Mouse (Mus musculus) limb, embryonic 14.5 days (tissue): ENCODE measurements around the gene Mcts2. TPM values are rescaled to one million over a fixed set of nuclear protein-coding genes. Genes with fewer than 3 reads are reported as not detected.

Source experiments
- ATAC-seq: fragments of 200-750 bp; cut with Nextera tagmentation; 2 replicates; pipeline ENCODE4 v1.8.0; 2017; ENCODE audit warnings: low read depth, moderate number of reproducible peaks, moderate TSS enrichment; ENCODE audit not compliant: low FRiP score
- DNase-seq: peaks from one replicate; pipeline ENCODE4 v3.0.0-alpha.2; 2015; ENCODE audit warnings: low spot score
- H3K27ac ChIP-seq: fragments of 300-500 bp; sonication (generic); replicated peaks from 2 replicates; pipeline ENCODE4 v1.5.1; 2014; ENCODE audit warnings: low read depth, mild to moderate bottlenecking, low read length, moderate library complexity, mixed read lengths
- H3K27me3 ChIP-seq: fragments of 300-500 bp; sonication (generic); 2 replicates; pipeline ENCODE4 v1.6.1; 2014; ENCODE audit warnings: low read length, mixed read lengths; ENCODE audit not compliant: control insufficient read depth, insufficient read depth
- H3K36me3 ChIP-seq: fragments of 300-500 bp; sonication (generic); 2 replicates; pipeline ENCODE4 v1.6.1; 2014; ENCODE audit warnings: mild to moderate bottlenecking, low read length, moderate library complexity, mixed read lengths; ENCODE audit not compliant: control insufficient read depth, insufficient read depth
- H3K4me1 ChIP-seq: fragments of 300-500 bp; sonication (generic); 2 replicates; pipeline ENCODE4 v1.6.1; 2014; ENCODE audit warnings: antibody characterized with exemption, low read length, mixed read lengths; ENCODE audit not compliant: control insufficient read depth, insufficient read depth
- H3K4me2 ChIP-seq: fragments of 300-500 bp; sonication (generic); replicated peaks from 2 replicates; pipeline ENCODE4 v1.6.1; 2014; ENCODE audit warnings: low read depth, mild to moderate bottlenecking, low read length, moderate library complexity; ENCODE audit not compliant: severe bottlenecking
- H3K4me3 ChIP-seq: fragments of 300-500 bp; sonication (generic); replicated peaks from 2 replicates; pipeline ENCODE4 v1.5.1; 2014; ENCODE audit warnings: low read length
- H3K9ac ChIP-seq: fragments of 300-500 bp; sonication (generic); 2 replicates; pipeline ENCODE4 v1.6.1; 2014; ENCODE audit warnings: mild to moderate bottlenecking, low read depth, low read length, moderate library complexity; ENCODE audit not compliant: severe bottlenecking
- H3K9me3 ChIP-seq: fragments of 300-500 bp; sonication (generic); 2 replicates; pipeline ENCODE4 v1.6.1; 2016; ENCODE audit warnings: low read length; ENCODE audit not compliant: control insufficient read depth
- POLR2A ChIP-seq: fragments of 200-500 bp; IDR thresholded peaks from 2 replicates; pipeline ENCODE4 v1.8.0; 2012; ENCODE audit warnings: inconsistent platforms, mild to moderate bottlenecking, moderate library complexity, borderline replicate concordance; ENCODE audit not compliant: insufficient read depth, insufficient read length; ENCODE audit errors: extremely low read depth
- WGBS: fragments of 180-500 bp; shearing (Covaris S2); extraction: QIAGEN DNeasy Blood & Tissue Kit; methylation state at CpG from one replicate; pipeline ENCODE4 v1.1.7; 2014; 5-methylcytosine and 5-hydroxymethylcytosine counted together
- polyA plus RNA-seq, 2 experiments: library from polyadenylated mRNA; depleted of rRNA in 1 of 2; stranded (reverse) in 1 of 2; unstranded in 1 of 2; fragments of >200 nt; fragmentation: Nextera tagmentation in 1 of 2; extraction: Ambion mirVana in 1 of 2; gene quantifications; 2 replicates each; pipeline versions ENCODE4 v1.2.1 to v1.2.3; 2012 to 2014

Gene Mcts2
- polyA plus RNA-seq, 2 experiments, result 18.6 to 27.2 TPM

DNA sequence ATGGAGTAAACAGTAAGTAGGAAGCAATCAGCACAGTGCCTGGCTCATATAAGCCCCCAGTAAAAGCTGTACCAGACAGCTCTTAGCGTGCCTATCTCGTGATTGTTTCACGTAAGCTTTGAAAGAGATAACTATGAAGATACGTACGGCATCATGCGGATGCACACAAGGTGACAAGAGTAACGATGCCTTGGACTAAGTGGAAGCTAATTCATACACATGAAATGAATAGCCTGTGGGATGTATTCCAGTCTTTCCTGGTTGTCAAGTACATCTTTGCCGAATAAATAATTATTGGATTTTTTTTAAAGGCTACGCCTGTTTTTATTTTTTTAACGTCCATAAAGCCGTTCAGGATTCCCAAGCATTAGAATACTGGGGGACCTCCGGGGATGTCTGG is 436 bp upstream of the Mcts2 start:
- no peak for DNase-seq
- H3K27ac ChIP-seq, result peak overlapping the region; percentile 26; the same call in 1 of the 2 replicates
- no peaks in the 10 kb centered on the region for H3K4me1 ChIP-seq
- no peaks in the 10 kb centered on the region; the same call in 1 of the 2 replicates for H3K9me3 ChIP-seq
- ATAC-seq, result no peak
- WGBS, result 59% methylated on average over 12 of the region's 12 CpGs
- H3K9ac ChIP-seq, result no peak overlapping the region
- peak overlapping the region; percentile 59 for H3K4me2 ChIP-seq
- H3K4me3 ChIP-seq, result peak overlapping the region; percentile 45
- TF ChIP-seq POLR2A, result no peak
- no peaks in the 10 kb centered on the region for H3K27me3 ChIP-seq
- peaks cover 91% of the 10 kb centered on the region for H3K36me3 ChIP-seq

DNA sequence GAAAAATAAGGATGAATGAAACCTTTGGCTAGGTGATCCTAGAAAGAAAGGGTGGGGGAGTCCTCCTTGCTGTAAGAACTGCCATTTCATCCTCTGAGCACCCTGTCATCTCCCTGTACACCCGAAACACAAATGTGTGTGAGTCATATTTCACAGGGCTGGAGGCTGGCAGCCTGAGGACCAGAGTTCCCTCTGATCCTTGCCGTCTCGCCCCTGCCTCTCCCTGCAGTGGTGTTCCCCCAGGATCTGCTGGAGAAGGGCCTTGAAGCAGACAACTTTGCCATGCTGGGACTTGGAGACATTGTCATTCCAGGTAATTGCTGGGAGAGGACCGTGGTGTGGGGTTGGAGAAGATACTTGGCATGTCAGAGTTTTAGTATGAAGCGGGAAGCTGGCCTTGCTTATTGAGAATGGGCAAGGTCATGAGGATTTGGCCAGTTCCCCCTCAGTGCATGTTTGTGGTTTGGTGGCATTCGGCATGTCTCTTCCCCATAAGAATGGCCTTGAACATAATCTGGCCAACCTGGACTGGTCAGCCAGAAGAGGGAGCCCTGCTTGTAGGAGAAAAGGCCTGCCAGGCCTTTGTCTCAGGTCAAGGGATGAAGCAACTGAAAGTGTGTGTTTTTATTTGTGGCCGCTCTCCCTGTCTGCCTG is 4.9 kb downstream of the Mcts2 start:
- no peak overlapping the region for H3K4me3 ChIP-seq
- TF ChIP-seq POLR2A, result no peak
- H3K9me3 ChIP-seq, result no peaks in the 10 kb centered on the region
- WGBS, result 78% methylated on average over 7 of the region's 7 CpGs
- no peak overlapping the region for H3K4me2 ChIP-seq
- no peak for ATAC-seq
- DNase-seq, result no peak
- no peaks in the 10 kb centered on the region for H3K4me1 ChIP-seq
- no peak overlapping the region for H3K9ac ChIP-seq
- H3K27me3 ChIP-seq, result no peaks in the 10 kb centered on the region
- no peak overlapping the region for H3K27ac ChIP-seq
- H3K36me3 ChIP-seq, result peaks cover 73% of the 10 kb centered on the region

DNA sequence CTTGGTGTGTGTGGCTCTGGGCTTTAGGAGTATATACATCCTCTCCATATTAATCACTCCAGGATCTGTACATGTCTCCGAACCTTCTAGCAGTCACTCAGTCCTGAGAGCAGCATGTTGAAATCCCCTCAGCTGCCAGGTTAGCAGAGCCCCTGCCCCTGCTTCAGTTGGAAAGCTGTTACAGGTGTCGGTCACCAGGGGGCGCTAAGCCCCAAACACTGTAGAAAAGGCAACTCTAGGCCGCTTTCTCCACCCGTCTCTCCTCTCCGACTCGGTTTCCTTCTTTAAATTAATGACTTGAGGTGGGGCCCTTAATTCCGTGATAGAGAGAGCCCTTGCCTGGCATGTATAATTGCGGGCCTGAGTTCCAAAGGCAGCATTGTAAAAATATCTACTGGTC is 6.4 kb downstream of the Mcts2 start:
- peaks cover 71% of the 10 kb centered on the region for H3K36me3 ChIP-seq
- no peak overlapping the region for H3K4me3 ChIP-seq
- ATAC-seq (peak; percentile 60), DNase-seq (peak; percentile 82)
- 17% methylated on average over 9 of the region's 9 CpGs for WGBS
- H3K9me3 ChIP-seq, result no peaks in the 10 kb centered on the region
- 0 out of 2 replicates have a peak, but pooled peaks have one; percentile 16 for TF ChIP-seq POLR2A
- peak overlapping the region; percentile 25; the same call in 1 of the 2 replicates for H3K9ac ChIP-seq
- no peaks in the 10 kb centered on the region for H3K27me3 ChIP-seq
- H3K27ac ChIP-seq, result no peak overlapping the region
- peaks cover 3% of the 10 kb centered on the region for H3K4me1 ChIP-seq
- peak overlapping the region; percentile 24; the same call in 1 of the 2 replicates for H3K4me2 ChIP-seq

DNA sequence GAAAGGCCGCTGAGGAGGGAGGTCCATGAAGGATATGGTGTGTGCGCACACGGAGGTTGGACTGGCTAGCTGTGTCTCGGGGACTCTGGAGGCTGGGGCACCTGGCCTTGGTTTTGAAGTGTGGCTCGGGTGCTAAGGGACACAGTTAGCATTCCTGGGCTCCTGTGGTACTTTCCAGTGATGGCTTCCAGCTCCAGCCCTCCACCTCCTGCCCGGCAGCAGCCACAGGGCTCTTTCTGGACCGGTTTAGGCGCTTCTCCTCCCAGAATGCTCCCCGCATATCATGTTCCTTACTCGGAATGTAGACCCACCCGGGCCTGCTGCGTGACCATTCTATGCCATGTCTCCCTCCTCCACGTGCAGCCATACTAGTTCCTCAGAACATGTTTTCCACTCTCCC is 6.9 kb downstream of the Mcts2 start:
- Histone ChIP-seq H3K27ac (no peak overlapping the region), H3K4me3 (no peak overlapping the region), H3K36me3 (peaks cover 71% of the 10 kb centered on the region), H3K27me3 (no peaks in the 10 kb centered on the region), H3K4me1 (peaks cover 3% of the 10 kb centered on the region), H3K9me3 (no peaks in the 10 kb centered on the region), H3K4me2 (peak overlapping the region; percentile 24; the same call in 1 of the 2 replicates), H3K9ac (peak overlapping the region; percentile 25; the same call in 1 of the 2 replicates)
- TF ChIP-seq POLR2A, result no peak
- DNase-seq (no peak), ATAC-seq (no peak)
- WGBS, result 79% methylated on average over 13 of the region's 13 CpGs

DNA sequence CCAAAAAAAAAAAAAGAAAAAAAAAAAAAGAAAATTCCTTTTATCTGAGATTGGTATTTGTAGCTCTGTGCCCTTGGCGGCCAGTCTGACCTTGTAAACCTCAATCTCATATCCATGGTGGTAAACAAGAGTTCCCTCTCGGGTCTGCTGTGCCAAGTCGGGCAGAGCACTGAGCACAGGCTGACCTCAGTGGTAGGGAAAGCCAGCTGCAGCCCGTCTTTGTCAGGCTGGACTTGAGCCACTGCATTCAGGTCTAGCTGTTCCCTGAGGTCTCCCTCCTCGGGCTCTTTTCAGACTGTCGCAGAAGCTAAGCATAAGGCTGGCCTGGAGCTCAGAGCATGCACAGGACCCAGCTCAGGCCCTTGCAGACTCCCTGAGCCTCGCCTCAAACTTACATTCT is 7.9 kb downstream of the Mcts2 start:
- peaks cover 71% of the 10 kb centered on the region for H3K36me3 ChIP-seq
- TF ChIP-seq POLR2A, result no peak
- no peak overlapping the region for H3K4me2 ChIP-seq
- H3K4me1 ChIP-seq, result peaks cover 3% of the 10 kb centered on the region
- no peaks in the 10 kb centered on the region for H3K27me3 ChIP-seq
- no peaks in the 10 kb centered on the region for H3K9me3 ChIP-seq
- DNase-seq (no peak), ATAC-seq (no peak)
- H3K9ac ChIP-seq, result no peak overlapping the region
- WGBS, result 81% methylated on average over 7 of the region's 7 CpGs
- no peak overlapping the region for H3K4me3 ChIP-seq
- H3K27ac ChIP-seq, result no peak overlapping the region

DNA sequence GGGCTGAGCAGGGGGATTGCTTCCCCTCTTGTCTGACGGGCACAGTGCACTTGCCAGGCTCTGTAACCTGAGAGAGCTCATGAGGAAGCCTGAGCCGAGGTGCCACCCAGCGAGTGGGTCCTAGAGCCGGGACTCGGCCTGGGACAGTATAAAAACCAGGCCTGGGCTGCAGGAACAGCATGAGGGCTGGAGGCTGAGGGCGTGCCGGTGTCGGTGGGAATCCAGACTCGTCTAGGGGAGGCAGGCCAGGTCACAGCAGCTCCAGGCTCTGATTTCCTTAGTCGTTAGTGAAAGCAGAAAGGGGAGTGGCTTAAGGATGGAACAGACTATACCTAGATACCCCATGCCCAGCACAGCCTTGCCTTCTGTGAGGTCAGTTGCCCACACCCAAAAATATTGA is 9.2 kb downstream of the Mcts2 start:
- no peaks in the 10 kb centered on the region for H3K27me3 ChIP-seq
- 30% methylated on average over 10 of the region's 10 CpGs for WGBS
- peak overlapping the region; percentile 53 for H3K9ac ChIP-seq
- no peak overlapping the region for H3K27ac ChIP-seq
- H3K36me3 ChIP-seq, result peaks cover 76% of the 10 kb centered on the region
- peaks cover 3% of the 10 kb centered on the region for H3K4me1 ChIP-seq
- no peak for DNase-seq
- no peak for ATAC-seq
- no peak overlapping the region for H3K4me2 ChIP-seq
- no peak overlapping the region for H3K4me3 ChIP-seq
- no peak for TF ChIP-seq POLR2A
- H3K9me3 ChIP-seq, result no peaks in the 10 kb centered on the region
